Mouse (Mus musculus) monocyte, adult 2 months (primary cell): ENCODE results near the gene Calhm3.

ENCODE experiments used
- DNase-seq, 2 experiments: peaks; one replicate each; pipeline ENCODE4 v3.0.0; 2022; ENCODE audit warnings: low spot score in 2 of 2, low read depth in 1 of 2

Gene Calhm3

DNA sequence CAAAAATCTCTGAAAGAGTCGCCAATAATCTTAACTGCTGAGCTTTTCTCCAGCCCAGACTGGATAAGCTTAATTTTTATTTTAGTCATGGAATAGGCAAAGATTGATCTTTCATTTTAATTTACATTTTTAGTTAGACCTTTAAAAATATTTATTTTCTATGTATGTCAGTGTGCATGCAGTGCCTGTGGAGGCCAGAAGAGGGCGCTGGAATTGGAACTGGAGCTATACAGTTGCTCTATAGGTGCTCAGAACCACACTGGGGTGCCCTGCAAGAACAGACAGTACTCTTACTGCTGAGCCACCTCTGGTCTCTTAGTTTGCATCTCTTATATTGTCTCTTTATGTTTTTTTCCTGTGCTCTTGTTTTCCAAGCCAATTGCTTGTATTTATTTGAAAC is 34.8 kb downstream of the Calhm3 start:
- DNase-seq = peak in 1 of 2 experiments; percentile 28

DNA sequence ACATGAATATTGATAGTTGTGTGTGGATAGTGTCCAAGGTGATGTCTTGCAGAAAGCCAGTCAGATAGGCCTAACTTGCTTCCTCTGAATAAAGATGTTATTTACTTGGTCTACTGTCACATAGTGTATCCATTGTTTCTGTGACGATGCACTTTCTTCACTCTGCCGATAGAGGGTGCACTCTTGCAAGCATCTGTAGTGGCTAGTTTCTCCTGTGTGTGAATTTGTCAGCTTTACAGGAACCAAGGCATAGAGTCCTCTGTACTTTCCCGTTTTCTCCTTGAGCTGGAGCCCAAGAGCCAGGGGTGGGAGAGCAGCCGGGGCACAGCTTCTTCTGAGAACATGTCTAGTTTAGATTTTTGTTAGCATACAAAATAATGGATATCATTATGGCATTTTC is 36.5 kb downstream of the Calhm3 start:
- DNase-seq = no peak

DNA sequence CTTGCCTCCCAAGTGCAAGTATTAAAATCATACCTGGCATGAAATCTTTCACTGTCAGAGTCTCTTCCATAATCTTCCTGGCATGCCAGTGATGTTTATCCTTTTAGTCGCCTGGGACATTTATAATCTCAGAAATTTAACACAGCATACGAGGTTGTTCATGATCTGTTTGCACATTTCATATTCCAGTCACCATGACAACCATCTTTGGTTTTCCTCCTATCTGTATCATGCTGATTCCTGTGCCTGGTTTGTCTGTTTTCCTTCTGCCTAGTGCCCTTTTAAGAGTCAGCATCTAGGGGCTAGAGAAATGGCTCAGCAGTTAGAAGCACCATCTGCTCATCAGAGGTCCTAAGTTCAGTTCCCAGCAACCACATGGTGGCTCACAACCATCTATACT is 38.9 kb downstream of the Calhm3 start:
- no peak for DNase-seq

DNA sequence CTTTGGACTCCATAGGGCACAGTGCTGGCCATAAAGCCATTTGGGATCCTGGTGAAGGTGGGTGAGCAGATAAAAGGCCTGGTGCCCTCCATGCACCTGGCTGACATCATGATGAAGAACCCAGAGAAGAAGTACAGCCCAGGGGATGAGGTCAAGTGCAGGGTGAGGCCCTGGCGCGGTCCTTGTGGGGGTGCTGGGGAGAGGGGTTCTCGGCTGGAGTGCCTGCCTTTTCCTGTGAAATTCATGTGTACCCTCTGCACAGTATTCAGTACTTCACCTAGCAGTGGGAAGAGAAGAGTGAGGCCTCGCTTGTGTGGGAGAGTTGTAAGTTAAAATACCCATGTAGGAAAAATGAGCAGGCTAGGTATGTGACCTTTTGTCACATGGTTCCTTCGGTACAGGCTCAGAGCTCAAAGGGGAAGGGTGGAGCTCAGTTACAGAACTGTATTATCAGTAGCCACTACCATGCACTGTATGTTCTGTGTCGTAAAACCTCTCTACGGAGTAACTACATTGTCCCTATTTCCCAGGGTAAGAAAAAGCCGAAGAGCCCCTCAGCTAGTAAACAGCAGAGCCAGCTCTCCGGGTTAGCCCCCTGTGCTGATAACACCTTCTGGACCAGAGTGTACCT is 52.8 kb downstream of the Calhm3 start:
- no peak for DNase-seq
